Mouse (Mus musculus) limb, embryonic 12.5 days (tissue): ENCODE data around the gene Cisd3. TPM values are rescaled to one million over a fixed set of nuclear protein-coding genes. Genes with fewer than 3 reads are reported as not detected.

Source experiments
- ATAC-seq: fragments of 200-750 bp; cut with Nextera tagmentation; 2 replicates; pipeline ENCODE4 v1.8.0; 2017; ENCODE audit warnings: low read depth, moderate TSS enrichment; ENCODE audit not compliant: insufficient number of reproducible peaks, insufficient read depth, low FRiP score, low TSS enrichment
- H3K27ac ChIP-seq: fragments of 300-500 bp; sonication (generic); 2 replicates; pipeline ENCODE4 v1.5.1; 2016; ENCODE audit warnings: mild to moderate bottlenecking, moderate library complexity
- H3K27me3 ChIP-seq: fragments of 300-500 bp; sonication (generic); 2 replicates; pipeline ENCODE4 v1.6.1; 2016; ENCODE audit warnings: mild to moderate bottlenecking, moderate library complexity
- H3K36me3 ChIP-seq: fragments of 300-500 bp; sonication (generic); 2 replicates; pipeline ENCODE4 v1.6.1; 2016; ENCODE audit warnings: mild to moderate bottlenecking, moderate library complexity
- H3K4me1 ChIP-seq: fragments of 300-500 bp; sonication (generic); replicated peaks from 2 replicates; pipeline ENCODE4 v1.6.1; 2016
- H3K4me2 ChIP-seq: fragments of 300-500 bp; sonication (generic); 2 replicates; pipeline ENCODE4 v1.6.1; 2016; ENCODE audit warnings: mild to moderate bottlenecking, moderate library complexity
- H3K4me3 ChIP-seq: fragments of 300-500 bp; sonication (generic); replicated peaks from 2 replicates; pipeline ENCODE4 v1.5.1; 2016; ENCODE audit warnings: mild to moderate bottlenecking
- H3K9ac ChIP-seq: fragments of 300-500 bp; sonication (generic); replicated peaks from 2 replicates; pipeline ENCODE4 v1.6.1; 2016; ENCODE audit warnings: mild to moderate bottlenecking, moderate library complexity
- H3K9me3 ChIP-seq: fragments of 300-500 bp; sonication (generic); 2 replicates; pipeline ENCODE4 v1.6.1; 2016; ENCODE audit warnings: mild to moderate bottlenecking, moderate library complexity
- WGBS: fragments of 180-500 bp; shearing (Covaris S2); methylation state at CpG from one replicate; pipeline ENCODE4 v1.1.7; 2016; 5-methylcytosine and 5-hydroxymethylcytosine counted together
- microRNA-seq: library from miRNA; unstranded; fragments of <30 nt; microRNA quantifications from one replicate; pipeline ENCODE4, GENCODE M21; 2017
- polyA plus RNA-seq: library from polyadenylated mRNA; unstranded; fragments of >200 nt; fragmentation: Nextera tagmentation; extraction: Ambion mirVana; gene quantifications from 2 replicates; pipeline ENCODE4 v1.2.1, GENCODE M21; 2016

The Cisd3 gene
- polyA plus RNA-seq, 1 experiment from 2014 or later = 10.0 TPM

- peaks cover 11% of the 10 kb centered on the region for H3K4me1 ChIP-seq
- H3K9me3 ChIP-seq = 0 out of 2 replicates have a peak, but pooled peaks cover 3% of the 10 kb centered on the region
- 86% methylated on average over 5 of the region's 5 CpGs for WGBS
- peaks cover 15% of the 10 kb centered on the region for H3K36me3 ChIP-seq
- ATAC-seq = no peak
- no peak overlapping the region for H3K9ac ChIP-seq
- H3K27ac ChIP-seq = no peak overlapping the region
- no peak overlapping the region for H3K4me2 ChIP-seq
- no peak overlapping the region for H3K4me3 ChIP-seq
- no peaks in the 10 kb centered on the region for H3K27me3 ChIP-seq
Measured at GRCm38 (mm10) chr11:97736645-97737044, 51.0 kb downstream of the Cisd3 start.

- H3K4me3 ChIP-seq = no peak overlapping the region
- no peak overlapping the region for H3K9ac ChIP-seq
- 0 out of 2 replicates have a peak, but pooled peaks cover 3% of the 10 kb centered on the region for H3K9me3 ChIP-seq
- H3K4me1 ChIP-seq = peaks cover 16% of the 10 kb centered on the region
- H3K27me3 ChIP-seq = no peaks in the 10 kb centered on the region
- H3K36me3 ChIP-seq = peaks cover 6% of the 10 kb centered on the region
- no peak overlapping the region for H3K27ac ChIP-seq
- no peak overlapping the region for H3K4me2 ChIP-seq
- no peak for ATAC-seq
- 79% methylated on average over 4 of the region's 4 CpGs for WGBS
Measured at GRCm38 (mm10) chr11:97737600-97737999, 52.0 kb downstream of the Cisd3 start.

Small RNA genes within 50 kb of the gene (microRNA-seq; reads per million reads assigned to microRNA genes)
- gene Gm24158 = not detected
- 0.70 reads per million for gene Mir6927

Other genes with a start within 250 kb of the Cisd3 start
- 0.36 and 1.4 TPM in 2 replicates for gene 4933428G20Rik, start 185.5 kb upstream of the Cisd3 start, polyA plus RNA-seq
- 0.27 and 0.79 TPM in 2 replicates for gene Srcin1, start 109.6 kb upstream of the Cisd3 start, polyA plus RNA-seq
- 16.4 and 16.9 TPM in 2 replicates for gene Epop, start 56.1 kb upstream of the Cisd3 start, polyA plus RNA-seq
- gene Mllt6, start 22.4 kb upstream of the Cisd3 start, polyA plus RNA-seq = 2.8 and 2.9 TPM in 2 replicates
- 20.2 and 20.3 TPM in 2 replicates for gene Pcgf2, start 14.7 kb downstream of the Cisd3 start, polyA plus RNA-seq
- 481 TPM in 2 replicates for gene Psmb3, start 17.6 kb downstream of the Cisd3 start, polyA plus RNA-seq
- 2.2 and 2.7 TPM in 2 replicates for gene Pip4k2b, start 58.9 kb downstream of the Cisd3 start, polyA plus RNA-seq
- gene Cwc25, start 80.7 kb downstream of the Cisd3 start, polyA plus RNA-seq = 24.6 and 25.6 TPM in 2 replicates
- 0.37 TPM in 1 of 2 replicates, not detected in the other for gene 1700001P01Rik, start 90.1 kb downstream of the Cisd3 start, polyA plus RNA-seq
- gene Rpl23, start 96.6 kb downstream of the Cisd3 start, polyA plus RNA-seq = 513 and 518 TPM in 2 replicates
- 110 and 120 TPM in 2 replicates for gene Lasp1, start 113.2 kb downstream of the Cisd3 start, polyA plus RNA-seq
- 11.8 and 13.2 TPM in 2 replicates for gene B230217C12Rik, start 155.0 kb downstream of the Cisd3 start, polyA plus RNA-seq
- gene Fbxo47, start 198.3 kb downstream of the Cisd3 start, polyA plus RNA-seq = 0.60 and 0.92 TPM in 2 replicates